Comparison of ENCODE assay signal across 16 mouse cellular contexts in the genomic region with DNA sequence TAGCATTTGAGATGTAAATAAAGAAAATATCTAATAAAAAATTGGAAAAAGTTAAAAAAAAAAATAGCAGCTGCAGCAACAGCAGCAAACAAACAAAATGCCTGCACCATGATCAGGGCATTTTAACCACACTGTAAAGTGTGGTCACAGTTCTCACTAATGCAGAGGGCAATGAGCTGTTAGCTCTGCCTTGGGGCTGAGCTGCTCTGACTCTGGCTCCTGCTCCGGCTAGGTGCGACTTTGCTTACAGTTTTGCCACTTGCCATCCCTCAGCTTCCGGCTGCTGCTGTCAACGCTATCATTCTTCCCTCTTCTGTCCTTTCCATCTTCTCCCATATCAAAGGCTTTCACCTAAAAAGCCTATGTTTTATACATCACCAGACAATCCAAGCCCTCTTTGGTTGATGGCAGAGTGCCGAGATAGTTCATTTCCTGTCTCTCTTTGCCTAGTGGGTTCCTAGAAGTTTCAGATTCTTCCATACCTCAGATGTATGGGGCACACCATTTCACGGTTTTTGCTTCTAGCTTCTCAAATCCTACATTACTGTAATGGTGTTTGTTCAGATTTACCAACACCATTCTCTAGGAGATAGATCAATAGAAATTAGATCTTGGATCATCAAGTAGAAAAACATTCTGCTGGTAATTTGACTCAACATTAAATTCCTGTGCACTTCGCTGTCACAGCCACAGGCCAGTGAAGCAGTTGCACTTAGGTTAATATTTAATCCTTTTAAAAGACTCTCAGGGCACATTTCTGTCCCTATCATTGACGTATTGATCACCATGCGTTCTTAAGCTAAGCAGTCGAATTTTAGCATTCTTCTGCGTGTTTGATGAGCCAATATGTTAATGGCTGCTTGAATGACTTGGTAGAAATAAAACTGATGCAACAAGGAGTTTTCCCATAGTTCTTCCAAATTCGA.
"Had no signal": no experiment of that assay in that cellular context is flagged by ENCODE, and none has a peak within 500 bp of the region (broad histone marks: within the 10 kb centered on the region; RNA-seq: fewer than 3 reads in every experiment).

No protein-coding gene starts in this region.

- H3K4me3 ChIP-seq: hindbrain, embryonic 12.5 days; layer of hippocampus, adult 2 months; limb, embryonic 13.5 days; lung, embryonic 15.5 days; midbrain, embryonic 12.5 days; neural tube, embryonic 15.5 days had no signal

- DNase-seq: kidney, postnatal 4 days; left cerebral cortex, postnatal 4 days; right cerebral cortex, adult 18-20 months; right cerebral cortex, postnatal 25 days; thymus, postnatal 4 days had no signal

- H3K4me1 ChIP-seq: hindbrain, embryonic 12.5 days; limb, embryonic 13.5 days; lung, embryonic 15.5 days; midbrain, embryonic 12.5 days; neural tube, embryonic 15.5 days had no signal

- H3K4me2 ChIP-seq: hindbrain, embryonic 12.5 days; limb, embryonic 13.5 days; lung, embryonic 15.5 days; midbrain, embryonic 12.5 days; neural tube, embryonic 15.5 days had no signal

- H3K9ac ChIP-seq: hindbrain, embryonic 12.5 days; limb, embryonic 13.5 days; liver, embryonic 14.5 days; lung, embryonic 15.5 days; midbrain, embryonic 12.5 days; neural tube, embryonic 15.5 days had no signal

- H3K36me3 ChIP-seq: hindbrain, embryonic 12.5 days; limb, embryonic 13.5 days; lung, embryonic 15.5 days; midbrain, embryonic 12.5 days; neural tube, embryonic 15.5 days had no signal

- H3K27ac ChIP-seq: hindbrain, embryonic 12.5 days; layer of hippocampus, adult 2 months; limb, embryonic 13.5 days; liver, embryonic 14.5 days; lung, embryonic 15.5 days; midbrain, embryonic 12.5 days; neural tube, embryonic 15.5 days; stomach, postnatal 0 days had no signal

- H3K9me3 ChIP-seq: hindbrain, embryonic 12.5 days; limb, embryonic 13.5 days; lung, embryonic 15.5 days; midbrain, embryonic 12.5 days; neural tube, embryonic 15.5 days had no signal

- H3K27me3 ChIP-seq: hindbrain, embryonic 12.5 days; limb, embryonic 13.5 days; lung, embryonic 15.5 days; midbrain, embryonic 12.5 days; neural tube, embryonic 15.5 days had no signal

- ATAC-seq: hindbrain, embryonic 16.5 days; inflammation-experienced regulatory T-cells, adult 6 months; midbrain, embryonic 16.5 days had no signal
